Mouse (Mus musculus) kidney, adult 8-10 months (tissue): Measurements from ENCODE around the gene Gucy1b1.

Experiments
- DNase-seq, 2 experiments: peaks; one replicate each; pipeline ENCODE4 v3.0.0; 2022

Gucy1b1 gene

DNA sequence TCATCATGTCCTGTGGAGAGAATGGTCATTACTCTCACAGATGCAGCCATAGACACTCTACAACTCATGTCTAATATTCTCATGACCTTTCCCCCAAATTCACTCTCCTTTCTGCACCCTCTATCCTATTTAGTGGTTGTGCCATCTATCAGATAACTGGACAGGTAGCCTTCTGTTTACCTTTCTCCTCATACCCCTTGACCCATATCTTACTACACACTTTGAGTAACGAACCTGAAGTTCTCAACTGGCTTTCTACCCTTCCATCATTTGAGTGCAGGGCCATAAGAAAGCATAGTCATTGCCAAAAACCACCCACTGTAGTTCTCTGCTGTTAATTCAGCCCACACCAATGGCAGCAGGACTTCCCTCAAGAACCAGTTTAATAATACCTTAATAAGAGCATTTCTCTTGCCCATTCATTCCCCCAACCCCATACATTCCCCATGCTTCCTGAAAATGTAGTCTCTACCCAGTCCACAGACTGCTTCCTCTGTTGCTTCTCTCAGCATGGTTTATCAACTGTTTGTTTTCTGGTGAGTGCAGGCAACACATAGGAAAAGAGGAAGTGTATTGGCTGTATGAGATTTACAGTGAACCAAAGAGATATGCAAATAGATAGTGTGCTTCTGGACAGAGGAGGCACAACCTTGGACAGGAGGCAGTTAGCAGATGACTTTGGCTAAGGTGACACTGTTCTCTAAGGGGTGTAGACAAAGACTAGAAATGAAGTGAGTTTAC is 44.3 kb downstream of the Gucy1b1 start:
- no peak for DNase-seq

- DNase-seq, result peak; percentile 13 to 23
Observed at GRCm38 (mm10) chr3:82029229-82029628, 45.3 kb downstream of the Gucy1b1 start.

GRCm38 (mm10) chr3:82027286-82027685 is 47.2 kb downstream of the Gucy1b1 start:
- DNase-seq, result no peak

DNA sequence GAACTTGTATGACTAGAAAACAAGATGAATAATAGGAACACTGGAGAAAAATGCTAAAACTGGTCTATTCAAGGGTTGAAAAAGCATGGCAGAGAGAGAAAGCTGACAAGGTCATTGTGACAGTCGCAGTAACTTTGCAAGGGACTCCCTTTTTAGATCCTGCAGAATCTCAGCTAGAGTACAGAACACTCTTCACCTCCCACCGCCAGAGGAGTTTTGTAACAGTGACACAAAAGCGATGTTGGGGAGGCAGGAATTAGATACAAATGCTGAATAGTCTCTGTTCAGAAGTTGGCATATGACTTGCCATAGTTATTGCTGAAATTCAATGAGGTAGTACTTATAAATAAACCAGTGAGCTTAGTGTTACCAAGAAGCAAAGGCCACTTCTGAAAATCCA is 51.4 kb downstream of the Gucy1b1 start:
- no peak for DNase-seq

DNA sequence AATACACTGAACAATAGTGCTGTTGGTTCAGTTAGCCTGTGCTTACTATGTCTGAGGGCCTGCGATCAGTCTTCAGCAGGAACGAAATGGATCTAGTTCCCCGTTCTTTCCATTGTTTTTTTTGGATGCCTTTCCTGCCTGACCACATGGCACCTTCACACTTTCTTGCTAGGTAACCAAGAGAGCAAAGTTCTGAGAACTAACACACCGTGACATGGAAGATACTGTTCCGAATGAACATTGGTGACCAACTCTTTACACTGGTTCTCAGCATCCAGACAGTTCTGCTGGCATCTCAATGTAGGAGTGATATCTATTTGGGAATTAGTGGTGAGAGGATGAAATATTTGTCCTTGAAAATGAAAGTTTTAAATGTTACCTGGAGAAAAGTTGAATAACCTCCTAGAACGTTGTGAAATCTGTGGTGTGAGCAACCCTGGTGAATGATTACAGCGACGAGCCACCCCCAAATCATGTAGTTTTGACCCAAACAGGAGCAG is 52.0 kb downstream of the Gucy1b1 start:
- DNase-seq, result peak in 1 of 2 experiments; percentile 15

- DNase-seq, result no peak
Observed at GRCm38 (mm10) chr3:82014148-82014703, 60.3 kb downstream of the Gucy1b1 start.

GRCm38 (mm10) chr3:82007002-82007401 is 67.5 kb downstream of the Gucy1b1 start:
- DNase-seq, result no peak

- peak; percentile 10 to 20 for DNase-seq
Observed at GRCm38 (mm10) chr3:81995988-81996387, 78.5 kb downstream of the Gucy1b1 start.

DNA sequence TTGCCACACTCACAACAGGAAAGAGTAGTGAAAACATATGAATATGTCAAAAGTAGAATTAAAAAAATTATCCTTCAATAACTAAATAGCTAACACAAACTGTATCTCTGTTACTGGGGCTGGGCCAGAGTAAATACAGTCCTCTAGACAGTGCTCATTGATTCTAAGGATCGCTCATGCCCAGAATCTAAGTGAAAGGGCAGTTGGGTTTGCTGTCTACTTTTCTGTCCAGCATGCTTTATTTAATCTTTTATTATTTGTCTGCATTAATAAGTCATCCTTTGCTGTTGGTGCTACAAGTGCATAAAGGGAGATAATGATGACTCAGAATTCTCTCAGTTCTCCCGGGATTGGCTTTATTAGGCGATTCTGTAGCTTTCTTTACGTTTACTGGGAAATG is 79.1 kb downstream of the Gucy1b1 start:
- DNase-seq, result no peak

GRCm38 (mm10) chr3:81990531-81990930 is 84.0 kb downstream of the Gucy1b1 start:
- DNase-seq, result no peak

DNA sequence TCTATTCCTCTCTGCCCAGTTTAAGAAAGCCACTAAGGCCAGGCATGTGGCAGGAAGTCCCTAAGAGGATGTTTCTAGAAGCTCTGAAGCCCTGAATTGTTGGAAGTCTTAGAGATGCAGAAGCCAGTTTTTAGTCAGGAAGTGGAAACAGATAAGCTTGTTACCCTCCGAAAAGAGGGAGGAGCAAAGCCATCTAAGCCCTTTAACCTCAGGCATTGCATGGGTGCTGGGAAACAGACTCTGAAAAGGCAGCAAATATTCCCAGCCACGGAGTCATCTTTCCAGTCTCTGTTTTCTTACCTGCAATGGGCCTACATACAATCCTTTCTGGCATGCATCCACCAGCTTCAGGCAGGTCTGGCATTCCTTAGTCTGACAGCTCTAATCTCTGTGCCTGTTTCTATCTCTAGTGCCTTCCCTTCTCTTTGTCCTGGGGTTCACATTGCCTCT is 84.8 kb downstream of the Gucy1b1 start:
- no peak for DNase-seq

DNA sequence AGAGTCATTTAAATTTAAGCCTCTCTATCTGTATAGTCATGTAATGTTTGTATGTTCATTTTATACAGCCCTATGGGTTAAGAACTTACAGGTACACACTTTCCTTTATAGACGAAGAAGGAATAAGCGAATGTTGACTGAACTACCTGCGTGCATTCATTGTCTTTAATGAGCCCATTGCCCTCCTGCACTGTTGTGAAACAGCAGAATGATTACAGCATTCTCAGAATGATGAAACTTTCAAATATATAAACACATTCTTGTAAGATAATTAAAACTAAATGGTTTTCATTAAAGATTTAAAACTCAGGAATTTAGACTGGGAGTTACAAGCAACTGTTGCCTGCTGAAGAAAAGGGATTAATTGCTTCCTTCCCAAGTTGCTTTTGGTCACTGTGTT is 86.9 kb downstream of the Gucy1b1 start:
- DNase-seq, result no peak

DNA sequence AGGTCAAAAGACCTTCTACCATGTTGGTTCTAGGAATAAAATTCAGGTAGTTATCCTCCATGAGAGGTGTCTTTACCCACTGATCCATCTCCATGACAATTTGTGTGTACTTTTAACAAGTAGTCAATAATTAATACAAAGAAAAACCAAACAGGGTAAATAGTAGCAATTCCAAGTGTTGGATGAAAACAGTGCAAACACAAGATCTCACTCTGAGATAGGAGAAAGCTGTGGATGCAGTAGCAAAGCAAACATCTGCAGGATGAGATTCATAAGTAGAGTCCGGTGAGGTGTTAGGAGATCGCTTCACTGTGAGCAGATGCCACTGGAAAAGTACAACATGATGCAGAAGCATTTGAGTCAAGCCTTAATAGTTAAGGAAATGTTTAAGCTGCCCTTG is 88.4 kb downstream of the Gucy1b1 start:
- DNase-seq, result no peak

DNA sequence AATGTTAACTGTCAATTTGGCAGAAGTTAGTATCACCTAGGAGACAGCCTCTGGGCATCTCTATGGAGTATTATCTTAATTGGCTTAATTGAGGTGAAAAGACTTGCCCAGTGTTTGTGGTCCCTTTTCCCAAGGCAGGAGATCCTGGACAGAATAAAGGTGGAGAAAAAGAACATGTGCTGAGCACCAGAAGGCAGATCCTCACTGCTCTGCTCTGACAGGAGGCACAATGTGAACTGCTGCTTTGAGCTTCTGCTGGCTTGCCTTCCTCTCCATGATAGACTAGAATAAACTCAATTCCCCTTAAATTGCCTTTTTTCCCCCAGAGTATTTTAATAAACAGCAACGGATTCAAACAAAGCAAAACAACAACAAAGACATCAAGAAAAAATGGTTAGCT is 89.4 kb downstream of the Gucy1b1 start:
- no peak for DNase-seq

DNA sequence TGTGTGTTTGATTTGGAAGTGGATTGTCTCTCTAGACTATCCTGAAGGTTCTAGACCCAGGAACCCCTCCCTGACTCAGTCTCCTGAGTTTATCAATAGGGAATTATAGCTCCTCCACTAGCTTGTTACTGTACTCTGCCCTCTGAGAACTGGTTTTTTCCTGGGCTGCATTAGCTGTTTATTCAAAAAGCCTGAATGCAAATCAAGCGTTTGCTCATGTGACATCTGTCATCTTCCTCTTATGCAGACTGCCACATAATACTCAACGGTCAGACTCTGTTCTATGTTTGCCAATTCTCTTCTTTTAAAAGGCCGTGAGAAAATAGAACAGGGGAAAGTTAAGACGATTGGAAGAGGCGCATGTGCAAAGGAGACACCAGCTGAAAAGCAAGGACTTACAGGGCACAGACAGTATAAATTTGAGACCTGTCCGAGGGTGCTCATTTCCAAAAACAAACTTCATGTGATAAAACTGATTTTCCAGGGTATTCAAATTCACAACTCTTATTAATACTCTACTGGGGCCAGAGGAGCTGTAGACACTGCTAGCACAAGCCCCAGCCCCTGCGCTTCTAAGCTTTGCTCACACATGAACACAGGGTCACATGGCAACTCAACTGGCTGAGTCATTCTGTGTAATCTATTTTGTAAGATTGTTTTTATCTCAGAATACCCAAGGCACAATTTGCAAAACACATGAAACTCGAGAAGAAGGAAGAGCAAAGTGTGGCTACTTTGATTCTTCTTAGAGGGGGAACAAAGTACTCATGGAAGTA is 91.2 kb downstream of the Gucy1b1 start:
- DNase-seq, result no peak
